Mouse (Mus musculus) bone marrow, adult 2 months (tissue): ENCODE measurements around the gene Tent4a. TPM values are rescaled to one million over a fixed set of nuclear protein-coding genes. Genes with fewer than 3 reads are reported as not detected.

Experiments
- H3K27ac ChIP-seq: fragments of 200-500 bp; 2 replicates; pipeline ENCODE4 v1.5.1; 2012; ENCODE audit warnings: low read depth, mild to moderate bottlenecking, control low read depth, inconsistent platforms, low read length; ENCODE audit not compliant: control insufficient read depth, poor library complexity, insufficient read depth
- H3K4me1 ChIP-seq: fragments of 200-500 bp; 2 replicates; pipeline ENCODE4 v1.6.1; 2011; ENCODE audit warnings: low read length; ENCODE audit not compliant: control insufficient read depth, insufficient read depth
- H3K4me3 ChIP-seq: fragments of 200-500 bp; replicated peaks from 2 replicates; pipeline ENCODE3; 2011; ENCODE audit warnings: mild to moderate bottlenecking, low read depth, low read length, control low read depth; ENCODE audit not compliant: control insufficient read depth
- CTCF ChIP-seq: fragments of 200-500 bp; IDR thresholded peaks from 2 replicates; pipeline ENCODE4 v1.5.1; 2011; ENCODE audit warnings: low read length, control low read depth; ENCODE audit not compliant: control insufficient read depth, insufficient read depth
- POLR2A ChIP-seq: fragments of 200-500 bp; IDR thresholded peaks from 2 replicates; pipeline ENCODE4 v1.6.1; 2011; ENCODE audit warnings: low read depth, mild to moderate bottlenecking, control low read depth, low read length, borderline replicate concordance; ENCODE audit not compliant: control insufficient read depth
- WGBS: fragments of 180-500 bp; shearing (Covaris S2); methylation state at CpG from one replicate; pipeline ENCODE4 v1.1.7; 2018; 5-methylcytosine and 5-hydroxymethylcytosine counted together
- polyA plus RNA-seq: library from polyadenylated mRNA; stranded (reverse); fragments of >200 nt; gene quantifications from 2 replicates; pipeline ENCODE4 v1.2.4, GENCODE M21; 2011; ENCODE audit warnings: low replicate concordance; ENCODE audit not compliant: missing spikeins, insufficient read depth, insufficient read length

Gene Tent4a
- polyA plus RNA-seq, 1 experiment: 7.6 TPM

- Histone ChIP-seq H3K27ac (no peak overlapping the region), H3K4me1 (no peaks in the 10 kb centered on the region), H3K4me3 (no peak overlapping the region)
- WGBS: 69% methylated on average over 14 of the region's 14 CpGs
- TF ChIP-seq CTCF (no peak), POLR2A (no peak)
Measured at GRCm38 (mm10) chr13:69502157-69502750, 32.2 kb downstream of the Tent4a start.

- H3K27ac ChIP-seq: no peak overlapping the region
- TF ChIP-seq CTCF (no peak), POLR2A (no peak)
- H3K4me1 ChIP-seq: no peaks in the 10 kb centered on the region
- 90% methylated on average over 5 of the region's 5 CpGs for WGBS
- H3K4me3 ChIP-seq: no peak overlapping the region
Measured at GRCm38 (mm10) chr13:69498276-69498675, 36.1 kb downstream of the Tent4a start.

- no peak overlapping the region for H3K27ac ChIP-seq
- WGBS: 22% methylated on average over 7 of the region's 7 CpGs
- H3K4me3 ChIP-seq: no peak overlapping the region
- no peaks in the 10 kb centered on the region for H3K4me1 ChIP-seq
- TF ChIP-seq CTCF (peak; percentile 53), POLR2A (no peak)
Measured at GRCm38 (mm10) chr13:69492876-69493463, 41.4 kb downstream of the Tent4a start.

DNA sequence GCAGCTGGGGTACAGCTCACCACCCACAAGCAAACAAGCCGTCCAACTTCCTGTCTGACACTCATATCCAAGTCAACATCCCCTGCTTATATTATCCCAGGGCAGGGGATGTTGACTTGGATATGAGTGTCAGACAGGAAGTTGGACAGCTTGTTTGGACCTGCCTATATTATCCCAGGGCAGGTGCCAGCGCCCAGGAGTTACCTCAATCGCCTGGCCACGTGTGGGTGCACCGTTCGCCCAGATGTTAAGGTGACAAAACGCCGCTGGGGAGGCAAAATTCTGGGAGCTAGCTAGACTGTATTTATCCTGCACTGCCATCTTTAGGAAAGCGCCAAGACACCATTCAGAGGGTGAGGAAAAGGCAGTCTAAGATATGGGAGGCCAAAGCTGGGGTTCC is 44.6 kb downstream of the Tent4a start:
- WGBS: 58% methylated on average over 9 of the region's 9 CpGs
- H3K4me1 ChIP-seq: no peaks in the 10 kb centered on the region
- no peak for TF ChIP-seq CTCF
- TF ChIP-seq POLR2A: no peak
- no peak overlapping the region for H3K4me3 ChIP-seq
- no peak overlapping the region for H3K27ac ChIP-seq

DNA sequence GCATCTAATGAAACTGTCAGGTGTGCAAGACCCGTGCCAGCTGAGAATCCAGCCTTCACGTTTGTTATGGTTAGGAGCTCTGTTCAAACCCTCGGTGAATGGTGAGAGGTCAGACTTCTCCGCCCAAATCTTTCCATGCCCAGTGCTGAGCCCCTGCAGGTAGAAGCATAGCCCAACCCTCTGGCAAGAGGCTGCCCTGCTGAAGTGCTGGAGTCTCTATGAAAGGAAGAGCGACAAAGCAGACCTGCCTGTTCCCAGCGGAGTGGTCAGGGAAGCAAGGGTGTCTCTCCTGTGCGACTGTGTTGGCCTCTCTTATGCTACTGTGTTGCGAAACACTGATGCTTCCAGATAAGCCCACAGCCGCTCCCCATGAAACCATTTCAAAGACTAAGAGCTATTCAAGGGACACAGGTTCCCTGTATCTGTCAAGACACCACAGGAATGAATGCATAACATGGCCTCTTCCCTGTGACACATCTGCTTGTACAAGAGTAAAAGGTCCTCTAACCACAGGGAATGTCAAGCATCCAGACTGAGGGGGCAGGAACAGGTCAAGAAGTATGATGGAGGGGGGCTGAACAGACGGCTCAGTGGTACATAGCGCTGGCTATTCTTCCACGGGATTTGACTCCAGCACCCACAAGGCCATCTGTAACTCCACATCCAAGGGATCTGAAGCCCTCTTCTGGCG is 45.7 kb downstream of the Tent4a start:
- TF ChIP-seq CTCF: no peak
- TF ChIP-seq POLR2A: no peak
- Histone ChIP-seq H3K27ac (no peak overlapping the region), H3K4me1 (no peaks in the 10 kb centered on the region), H3K4me3 (no peak overlapping the region)
- 31% methylated on average over 13 of the region's 13 CpGs for WGBS

DNA sequence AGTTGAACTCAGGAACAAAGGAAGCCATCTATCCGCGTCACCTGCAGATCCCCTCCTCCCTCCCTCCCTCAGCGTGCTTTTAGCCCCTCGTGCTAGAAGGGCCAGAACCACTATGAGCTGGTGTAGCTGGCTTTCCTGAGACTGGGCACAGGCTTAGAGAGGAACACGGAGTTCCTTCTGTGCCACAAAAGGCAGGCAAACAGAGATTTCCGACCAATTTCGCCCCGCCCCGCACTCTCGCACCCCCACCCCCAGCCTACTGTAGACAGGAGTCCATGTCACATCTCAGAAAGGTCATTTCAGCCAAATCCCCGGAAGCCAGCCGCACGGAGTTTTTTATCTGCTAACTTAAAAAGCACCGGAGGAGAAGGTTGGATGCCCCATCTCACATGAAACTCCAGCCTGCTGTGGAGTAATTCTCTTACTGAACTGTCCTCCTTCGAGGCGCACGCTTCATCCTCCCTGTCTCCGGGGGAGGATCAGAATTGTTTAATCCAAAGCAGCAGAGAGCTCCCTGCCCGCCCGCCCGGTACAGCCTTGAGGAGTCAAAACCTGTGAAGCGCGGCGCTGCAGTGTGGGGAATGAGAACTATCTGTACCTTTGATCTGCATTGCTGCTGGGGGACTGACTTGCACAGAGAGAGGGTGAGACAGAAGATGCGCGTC is 46.7 kb downstream of the Tent4a start:
- 4% methylated on average over 26 of the region's 26 CpGs for WGBS
- Histone ChIP-seq H3K4me3 (no peak overlapping the region), H3K27ac (no peak overlapping the region), H3K4me1 (no peaks in the 10 kb centered on the region)
- TF ChIP-seq CTCF (no peak), POLR2A (no peak)

- no peaks in the 10 kb centered on the region for H3K4me1 ChIP-seq
- no peak overlapping the region for H3K27ac ChIP-seq
- WGBS: 77% methylated on average over 7 of the region's 7 CpGs
- TF ChIP-seq POLR2A (no peak), CTCF (no peak)
- no peak overlapping the region for H3K4me3 ChIP-seq
Measured at GRCm38 (mm10) chr13:69487108-69487507, 47.3 kb downstream of the Tent4a start.

- TF ChIP-seq CTCF: no peak
- TF ChIP-seq POLR2A: no peak
- WGBS: 45% methylated on average over 7 of the region's 7 CpGs
- H3K4me3 ChIP-seq: no peak overlapping the region
- no peaks in the 10 kb centered on the region for H3K4me1 ChIP-seq
- no peak overlapping the region for H3K27ac ChIP-seq
Measured at GRCm38 (mm10) chr13:69485833-69486232, 48.6 kb downstream of the Tent4a start.
